10 mouse cellular contexts compared by ENCODE assay signal in the genomic region with DNA sequence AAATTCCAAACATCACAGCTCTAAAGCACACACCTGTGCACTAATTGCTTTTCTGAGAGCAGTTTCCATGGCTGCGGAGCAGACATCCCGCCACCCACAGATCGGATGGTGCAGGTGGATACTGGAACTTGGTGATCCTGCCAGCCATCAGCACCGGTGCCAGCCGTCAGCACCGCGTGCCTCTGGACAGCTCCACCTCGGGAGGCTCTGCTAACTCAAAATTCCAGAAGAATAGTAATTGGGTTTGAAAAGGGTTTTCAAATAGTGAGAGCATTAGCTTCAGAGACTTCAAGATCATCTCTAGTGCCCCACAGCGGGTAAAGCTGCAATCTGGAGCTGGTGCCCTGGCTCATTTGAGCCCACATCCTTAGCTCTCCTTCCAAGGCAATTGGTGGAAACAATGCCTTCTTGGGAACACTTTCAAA.
DNase-seq lines count a peak whose midpoint lies in the region; ATAC-seq and TF ChIP-seq lines count a peak whose summit lies in the region.
"Had no signal": no experiment of that assay in that cellular context is flagged by ENCODE, and none has a peak within 500 bp of the region (broad histone marks: within the 10 kb centered on the region; RNA-seq: fewer than 3 reads in every experiment).

No protein-coding gene starts in this region.

- ATAC-seq in hindbrain, embryonic 11.5 days (ENCODE audit: low FRiP score), result no peak
- ATAC-seq in midbrain, postnatal 0 days (ENCODE audit: low FRiP score), result no peak

- H3K4me3 ChIP-seq in left cerebral cortex, adult 2 months, result no peak overlapping the region
- H3K4me3 ChIP-seq in hindbrain, embryonic 11.5 days (ENCODE audit: low read depth, low read length), result no peak overlapping the region
- H3K4me3 ChIP-seq in midbrain, postnatal 0 days (ENCODE audit: low read depth, low read length), result no peak overlapping the region
- H3K4me3 ChIP-seq in gastrocnemius, adult 2 months, result no peak overlapping the region
- H3K4me3 ChIP-seq: erythroblast, embryonic 14.5 days; hindbrain, embryonic 15.5 days; lung, embryonic 15.5 days had no signal

- no peaks in the 10 kb centered on the region for H3K27me3 ChIP-seq in hindbrain, embryonic 11.5 days (ENCODE audit: control insufficient read depth, insufficient read depth, low read length)
- no peaks in the 10 kb centered on the region for H3K27me3 ChIP-seq in midbrain, postnatal 0 days (ENCODE audit: insufficient read depth, low read length)
- H3K27me3 ChIP-seq: hindbrain, embryonic 15.5 days; lung, embryonic 15.5 days had no signal

- no peak overlapping the region for H3K9ac ChIP-seq in hindbrain, embryonic 11.5 days (ENCODE audit: low read depth, low read length)
- H3K9ac ChIP-seq in midbrain, postnatal 0 days (replicated peaks; ENCODE audit: low read length, poor library complexity, severe bottlenecking), result no peak overlapping the region
- H3K9ac ChIP-seq: hindbrain, embryonic 15.5 days; lung, embryonic 15.5 days had no signal

- no peaks in the 10 kb centered on the region for H3K9me3 ChIP-seq in hindbrain, embryonic 11.5 days (ENCODE audit: control insufficient read depth, low read length)
- no peaks in the 10 kb centered on the region for H3K9me3 ChIP-seq in midbrain, postnatal 0 days (ENCODE audit: low read length)
- H3K9me3 ChIP-seq: hindbrain, embryonic 15.5 days; lung, embryonic 15.5 days had no signal

- no peak overlapping the region for H3K27ac ChIP-seq in left cerebral cortex, adult 2 months
- no peak overlapping the region for H3K27ac ChIP-seq in hindbrain, embryonic 11.5 days (ENCODE audit: low read depth, low read length)
- H3K27ac ChIP-seq in midbrain, postnatal 0 days (ENCODE audit: low read depth, low read length), result no peak overlapping the region
- no peak overlapping the region for H3K27ac ChIP-seq in gastrocnemius, adult 2 months
- H3K27ac ChIP-seq: hindbrain, embryonic 15.5 days; lung, embryonic 15.5 days had no signal

- peak in 1 of 2 experiments; percentile 38 for DNase-seq in left cerebral cortex, adult 2 months (ENCODE audit: extremely low spot score in 1 of 2, low spot score in 2 of 2)
- no peak for DNase-seq in left cerebral cortex, postnatal 4 days
- peak; percentile 47 for DNase-seq in embryo, embryonic 11 days
- DNase-seq in hindbrain, embryonic 11.5 days (ENCODE audit: low spot score), result peak; percentile 52
- peak; percentile 34 for DNase-seq in midbrain, postnatal 0 days (ENCODE audit: low spot score)
- DNase-seq in gastrocnemius, adult 2 months, result no peak
- no peak for DNase-seq in adipocyte (ENCODE audit: low spot score)

- H3K4me2 ChIP-seq in hindbrain, embryonic 11.5 days (replicated peaks; ENCODE audit: low read depth, low read length), result no peak overlapping the region
- no peak overlapping the region for H3K4me2 ChIP-seq in midbrain, postnatal 0 days (ENCODE audit: low read depth, low read length, poor library complexity, severe bottlenecking)
- H3K4me2 ChIP-seq: hindbrain, embryonic 15.5 days; lung, embryonic 15.5 days had no signal

- H3K4me1 ChIP-seq in hindbrain, embryonic 11.5 days (replicated peaks; ENCODE audit: control insufficient read depth, insufficient read depth, low read length), result no peaks in the 10 kb centered on the region
- 0 out of 2 replicates have a peak, but pooled peaks cover 2% of the 10 kb centered on the region for H3K4me1 ChIP-seq in midbrain, postnatal 0 days (ENCODE audit: insufficient read depth, low read length)
- H3K4me1 ChIP-seq: lung, embryonic 15.5 days had no signal

- intact Hi-C loops in left cerebral cortex, adult 2 months (cut with DNase I), result no loop called here
- intact Hi-C loops in left cerebral cortex, postnatal 4 days (cut with DNase I), result no loop called here
- intact Hi-C loops in gastrocnemius, adult 2 months (cut with DNase I), result no loop called here

- WGBS in hindbrain, embryonic 11.5 days, result 29% methylated on average over 9 of the region's 9 CpGs
- WGBS in midbrain, postnatal 0 days, result 28% methylated on average over 9 of the region's 9 CpGs

- no peaks in the 10 kb centered on the region for H3K36me3 ChIP-seq in hindbrain, embryonic 11.5 days (ENCODE audit: control insufficient read depth, insufficient read depth, low read length)
- H3K36me3 ChIP-seq in midbrain, postnatal 0 days (ENCODE audit: insufficient read depth, low read length), result no peaks in the 10 kb centered on the region
- H3K36me3 ChIP-seq: hindbrain, embryonic 15.5 days; lung, embryonic 15.5 days had no signal

- TF ChIP-seq CTCF in left cerebral cortex, adult 2 months (IDR thresholded peaks at IDR 0.05), result peak; percentile 10
- TF ChIP-seq CTCF in midbrain, postnatal 0 days (IDR thresholded peaks at IDR 0.05), result peak; percentile 14
- TF ChIP-seq CTCF in gastrocnemius, adult 2 months (IDR thresholded peaks at IDR 0.05), result no peak

Comparison
In these comparisons a context has a peak if more than half of its experiments do, and no peak if none do; other contexts are left out.
1. DNase-seq: peak in embryo, embryonic 11 days (single experiment), hindbrain, embryonic 11.5 days (single experiment) and midbrain, postnatal 0 days (single experiment); none in left cerebral cortex, postnatal 4 days (single experiment), gastrocnemius, adult 2 months (single experiment) and adipocyte (single experiment).